Mouse (Mus musculus): ENCODE measurements around the gene Gm10142.
A peak's percentile ranks its signal among the peaks of the same experiment; 100 is the strongest.
"Not testable (repeated sequence)": the region's sequence is repeated elsewhere in the genome, so short reads cannot be mapped to it uniquely, and the experiment has no call there.

Gm10142 gene

GRCm38 (mm10) chr10:77715507-77715906, at the start of gene Gm10142:
Gm10142 (plus strand) TSS chr10:77715807.
- DNase-seq (ENCODE audit: low spot score), result no peak

- DNase-seq (ENCODE audit: low spot score), result no peak
Measured at GRCm38 (mm10) chr10:77666342-77666741, 49.3 kb upstream of the Gm10142 start.

- no peak for DNase-seq (ENCODE audit: low spot score)
Measured at GRCm38 (mm10) chr10:77667402-77667801, 48.2 kb upstream of the Gm10142 start.

- DNase-seq (ENCODE audit: low spot score), result no peak
Measured at GRCm38 (mm10) chr10:77670710-77671109, 44.9 kb upstream of the Gm10142 start.

- DNase-seq (ENCODE audit: low spot score), result no peak
Measured at GRCm38 (mm10) chr10:77671519-77671918, 44.1 kb upstream of the Gm10142 start.

- DNase-seq (ENCODE audit: low spot score), result no peak
Measured at GRCm38 (mm10) chr10:77673765-77674164, 41.8 kb upstream of the Gm10142 start.

- peak; percentile 57 for DNase-seq (ENCODE audit: low spot score)
Measured at GRCm38 (mm10) chr10:77677562-77677961, 38.0 kb upstream of the Gm10142 start.

- DNase-seq (ENCODE audit: low spot score), result no peak
Measured at GRCm38 (mm10) chr10:77682994-77683393, 32.6 kb upstream of the Gm10142 start.

GRCm38 (mm10) chr10:77684181-77684580, 31.4 kb upstream of the Gm10142 start:
- no peak for DNase-seq (ENCODE audit: low spot score)

- no peak for DNase-seq (ENCODE audit: low spot score)
Measured at GRCm38 (mm10) chr10:77685895-77686664, 29.5 kb upstream of the Gm10142 start, which contains the start of gene Tspear. Tspear (plus strand) TSS chr10:77686569.

GRCm38 (mm10) chr10:77687021-77687420, 28.6 kb upstream of the Gm10142 start:
- DNase-seq (ENCODE audit: low spot score), result no peak

- not testable (repeated sequence) for DNase-seq (ENCODE audit: low spot score)
Measured at GRCm38 (mm10) chr10:77690356-77690807, 25.2 kb upstream of the Gm10142 start, which contains the start of gene Gm19402. Gm19402 (minus strand) TSS chr10:77690757.

- no peak for DNase-seq (ENCODE audit: low spot score)
Measured at GRCm38 (mm10) chr10:77697133-77697532, 18.5 kb upstream of the Gm10142 start, which contains the start of gene Gm9508. Gm9508 (minus strand) TSS chr10:77697233.

GRCm38 (mm10) chr10:77706326-77706725, 9.3 kb upstream of the Gm10142 start, which contains the start of gene Gm10272:
Gm10272 (plus strand) TSS chr10:77706626.
- no peak for DNase-seq (ENCODE audit: low spot score)

- no peak for DNase-seq (ENCODE audit: low spot score)
Measured at GRCm38 (mm10) chr10:77709831-77710230, 5.8 kb upstream of the Gm10142 start.

- DNase-seq (ENCODE audit: low spot score), result not testable (repeated sequence)
Measured at GRCm38 (mm10) chr10:77711157-77711556, 4.5 kb upstream of the Gm10142 start, which contains the start of gene Gm10024. Gm10024 (plus strand) TSS chr10:77711457.

- no peak for DNase-seq (ENCODE audit: low spot score)
Measured at GRCm38 (mm10) chr10:77713734-77714133, 1.9 kb upstream of the Gm10142 start.

- not testable (repeated sequence) for DNase-seq (ENCODE audit: low spot score)
Measured at GRCm38 (mm10) chr10:77720299-77720698, 4.7 kb downstream of the Gm10142 start, which contains the start of gene Krtap12-1. Krtap12-1 (plus strand) TSS chr10:77720599.

- no peak for DNase-seq (ENCODE audit: low spot score)
Measured at GRCm38 (mm10) chr10:77724855-77725254, 9.2 kb downstream of the Gm10142 start.

- DNase-seq (ENCODE audit: low spot score), result no peak
Measured at GRCm38 (mm10) chr10:77726186-77726585, 10.6 kb downstream of the Gm10142 start, which contains the start of gene Gm10100. Gm10100 (plus strand) TSS chr10:77726486.

GRCm38 (mm10) chr10:77728280-77728679, 12.7 kb downstream of the Gm10142 start:
- DNase-seq (ENCODE audit: low spot score), result peak; percentile 13

- peak; percentile 43 for DNase-seq (ENCODE audit: low spot score)
Measured at GRCm38 (mm10) chr10:77729241-77729640, 13.6 kb downstream of the Gm10142 start.

- DNase-seq (ENCODE audit: low spot score), result no peak
Measured at GRCm38 (mm10) chr10:77735928-77736327, 20.3 kb downstream of the Gm10142 start.
